Comparison of ENCODE assay signal across 7 mouse cellular contexts in the genomic region with DNA sequence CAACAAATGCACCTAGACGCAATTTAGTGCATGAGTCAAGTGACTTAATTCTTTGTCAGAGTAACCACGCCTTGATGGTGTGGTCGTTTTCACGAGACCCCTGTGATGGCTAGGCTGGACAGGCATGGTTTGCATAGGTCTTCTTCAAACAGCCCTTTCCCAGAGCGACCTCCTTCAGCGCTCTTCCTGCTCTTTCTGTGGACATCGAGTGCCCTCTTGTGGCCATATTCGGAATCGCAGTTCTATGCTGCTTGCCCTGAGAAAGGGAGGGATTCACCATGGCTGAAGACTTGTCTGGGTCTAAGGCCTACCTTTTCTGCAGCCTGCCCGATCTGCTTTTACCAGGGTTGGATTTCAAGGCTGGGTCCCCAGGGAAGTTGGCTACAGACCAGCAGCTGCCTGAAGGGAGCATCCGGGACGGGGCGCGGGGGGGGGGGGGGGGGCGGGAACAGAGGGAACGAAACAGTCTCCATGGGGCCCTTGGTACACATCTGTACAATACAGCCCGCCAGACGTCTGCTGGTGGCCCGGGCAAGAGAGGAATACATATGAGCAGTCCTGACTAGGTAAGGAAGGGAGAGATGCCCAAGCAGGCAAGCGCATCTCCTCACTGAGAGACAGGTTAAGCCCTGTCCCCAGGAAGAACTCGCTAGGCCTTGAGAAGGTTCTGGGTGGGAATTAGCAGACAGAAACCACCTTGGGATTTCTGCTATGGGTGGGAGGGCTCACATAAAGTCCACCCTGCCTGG.
DNase-seq lines count a peak whose midpoint lies in the region; ATAC-seq and TF ChIP-seq lines count a peak whose summit lies in the region.

No protein-coding gene starts in this region.

- intact Hi-C loops in left cerebral cortex, postnatal 4 days (cut with DNase I): loop anchor here (5.0 to 10.0 kb wide), 2 partner anchors 1533 to 1706 kb away; no protein-coding TSS in a partner anchor

- peak; percentile 82; the same call in 1 of the 2 replicates for TF ChIP-seq CTCF in spleen, adult 2 months (IDR thresholded peaks at IDR 0.05; ENCODE audit: extremely low read depth, insufficient read depth, insufficient read length, insufficient replicate concordance)

- H3K9me3 ChIP-seq in midbrain, embryonic 15.5 days: no peaks in the 10 kb centered on the region

- peak; percentile 74 for ATAC-seq in granulocyte monocyte progenitor cell, adult 5-6 weeks (replicated peaks; ENCODE audit: poor library complexity, severe bottlenecking)
- peak; percentile 64 for ATAC-seq in midbrain, embryonic 15.5 days (replicated peaks)

- H3K4me2 ChIP-seq in midbrain, embryonic 15.5 days: peak overlapping the region; percentile 10; the same call in 1 of the 2 replicates

- 18% methylated on average over 20 of the region's 21 CpGs for WGBS in midbrain, embryonic 15.5 days
- WGBS in spleen, adult 2 months: 28% methylated on average over 21 of the region's 21 CpGs

- DNase-seq in adrenal gland, adult 2 months: peak; percentile 79
- peak; percentile 90 for DNase-seq in embryo, embryonic 11 days
- DNase-seq in kidney, adult 11 months: peak; percentile 60
- peak; percentile 91 for DNase-seq in left cerebral cortex, postnatal 4 days
- DNase-seq in spleen, adult 2 months (ENCODE audit: low read depth in 1 of 2, low spot score in 2 of 2): peak; percentile 30 to 71

- peaks cover 14% of the 10 kb centered on the region for H3K4me1 ChIP-seq in midbrain, embryonic 15.5 days
- H3K4me1 ChIP-seq in spleen, adult 2 months (ENCODE audit: control insufficient read depth, insufficient read depth, insufficient read length): peaks cover 3% of the 10 kb centered on the region; the same call in 1 of the 2 replicates

- no peaks in the 10 kb centered on the region for H3K36me3 ChIP-seq in midbrain, embryonic 15.5 days (replicated peaks)
- H3K36me3 ChIP-seq in spleen, adult 2 months (ENCODE audit: control insufficient read depth, insufficient read depth, low read length): no peaks in the 10 kb centered on the region

- H3K27me3 ChIP-seq in midbrain, embryonic 15.5 days (replicated peaks): no peaks in the 10 kb centered on the region
- H3K27me3 ChIP-seq in spleen, adult 2 months (ENCODE audit: control insufficient read depth, insufficient read depth, low read length): no peaks in the 10 kb centered on the region

- H3K4me3 ChIP-seq in midbrain, embryonic 15.5 days: no peak overlapping the region
- H3K4me3 ChIP-seq in spleen, adult 2 months (ENCODE audit: extremely low read depth, insufficient read depth, insufficient read length): no peak overlapping the region

- TF ChIP-seq POLR2A in spleen, adult 2 months (IDR thresholded peaks at IDR 0.05; ENCODE audit: low read depth, low read length): no peak

- H3K9ac ChIP-seq in midbrain, embryonic 15.5 days: no peak overlapping the region

- H3K27ac ChIP-seq in midbrain, embryonic 15.5 days: no peak overlapping the region
- no peak overlapping the region for H3K27ac ChIP-seq in spleen, adult 2 months (ENCODE audit: insufficient read depth, low read length)
